22 mouse cellular contexts compared by ENCODE assay signal in the genomic region with DNA sequence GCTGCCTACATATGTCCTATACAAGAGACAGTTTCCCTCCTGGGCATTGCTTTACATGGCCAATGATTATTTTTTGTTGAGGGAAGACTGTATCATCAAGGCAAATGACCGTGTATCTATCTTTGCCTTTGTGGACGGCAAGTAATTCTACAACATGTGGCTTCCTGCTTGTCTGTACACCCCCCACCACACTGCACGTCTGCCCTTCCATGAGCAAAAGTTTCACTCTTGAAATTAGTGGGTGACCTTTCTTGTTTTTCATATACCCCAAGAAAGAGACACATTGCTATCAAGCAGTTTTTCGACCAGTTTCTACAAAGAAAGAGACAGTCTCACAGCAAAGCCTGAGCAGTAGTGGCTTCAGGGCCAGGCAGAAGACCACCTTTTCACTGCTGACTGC.
DNase-seq lines count a peak whose midpoint lies in the region; ATAC-seq and TF ChIP-seq lines count a peak whose summit lies in the region.
"Had no signal": no experiment of that assay in that cellular context is flagged by ENCODE, and none has a peak within 500 bp of the region (broad histone marks: within the 10 kb centered on the region; RNA-seq: fewer than 3 reads in every experiment).

No protein-coding gene starts in this region.

- H3K4me1 ChIP-seq in CH12.LX (ENCODE audit: control insufficient read depth in 1 of 2, insufficient read depth in 2 of 2): peaks cover 20 to 33% of the 10 kb centered on the region in 2 experiments
- H3K4me1 ChIP-seq: embryonic facial prominence, embryonic 10.5 days; embryonic facial prominence, embryonic 12.5 days; forebrain, embryonic 10.5 days; forebrain, embryonic 12.5 days had no signal

- H3K27me3 ChIP-seq in CH12.LX (replicated peaks): no peaks in the 10 kb centered on the region
- H3K27me3 ChIP-seq: embryonic facial prominence, embryonic 12.5 days; forebrain, embryonic 12.5 days had no signal

- H3K79me2 ChIP-seq in CH12.LX (replicated peaks; ENCODE audit: control insufficient read depth, extremely low read depth, insufficient read depth, poor library complexity, severe bottlenecking): no peaks in the 10 kb centered on the region

- peak overlapping the region; percentile 47 for H3K4me2 ChIP-seq in CH12.LX (ENCODE audit: insufficient read depth, low read depth, poor library complexity, severe bottlenecking)
- H3K4me2 ChIP-seq: embryonic facial prominence, embryonic 12.5 days; forebrain, embryonic 12.5 days had no signal

- TF ChIP-seq RAD21 in CH12.LX (IDR thresholded peaks at IDR 0.05; ENCODE audit: low read depth, low read length): no peak

- dilution Hi-C loops in CH12.LX (cut with MboI; ENCODE audit: extremely low pct_ligation_motif_present, extremely low pct_unique_long_range_greater_than_20kb, low sequenced_read_pairs): no loop called here

- no peak overlapping the region for H3K27ac ChIP-seq in CH12.LX (ENCODE audit: insufficient read depth, low read depth)
- H3K27ac ChIP-seq: embryonic facial prominence, embryonic 10.5 days; embryonic facial prominence, embryonic 12.5 days; forebrain, embryonic 10.5 days; forebrain, embryonic 12.5 days had no signal

- in situ Hi-C loops in CH12.LX (cut with MboI; ENCODE audit: low pct_ligation_motif_present, low pct_unique_long_range_greater_than_20kb, low sequenced_read_pairs): no loop called here

- intact Hi-C loops in heart, postnatal 25 days (cut with DNase I): no loop called here

- no peak overlapping the region for H3K4me3 ChIP-seq in CH12.LX (replicated peaks in 1 of 3; ENCODE audit: low read depth in 2 of 3, low read length in 2 of 3, poor library complexity in 1 of 3)
- H3K4me3 ChIP-seq: embryonic facial prominence, embryonic 10.5 days; embryonic facial prominence, embryonic 12.5 days; erythroblast, embryonic 14.5 days; forebrain, embryonic 10.5 days; forebrain, embryonic 12.5 days had no signal

- H3K9me3 ChIP-seq in CH12.LX (replicated peaks; ENCODE audit: low read length): no peaks in the 10 kb centered on the region
- H3K9me3 ChIP-seq: embryonic facial prominence, embryonic 10.5 days; embryonic facial prominence, embryonic 12.5 days; forebrain, embryonic 10.5 days; forebrain, embryonic 12.5 days had no signal

- TF ChIP-seq CTCF in CH12.LX (conservative IDR thresholded peaks at IDR 0.05 in 1 of 2, IDR thresholded peaks at IDR 0.05 in 1 of 2; ENCODE audit: low read depth in 2 of 2, low read length in 2 of 2): no peak

- no peak for TF ChIP-seq POLR2A in CH12.LX (IDR thresholded peaks at IDR 0.05; ENCODE audit: low read depth, low read length)

- ATAC-seq in monocyte, adult 5-6 weeks (replicated peaks; ENCODE audit: insufficient number of reproducible peaks, low FRiP score, low TSS enrichment, poor library complexity, severe bottlenecking): no peak
- ATAC-seq: forebrain, embryonic 14.5 days; forebrain, embryonic 16.5 days had no signal

- TF ChIP-seq EP300 in CH12.LX (IDR thresholded peaks at IDR 0.05; ENCODE audit: low read length): peak; percentile 92

- no peak overlapping the region; the same call in 1 of the 2 replicates for H3K9ac ChIP-seq in CH12.LX (ENCODE audit: insufficient read depth, low read depth)
- H3K9ac ChIP-seq: embryonic facial prominence, embryonic 12.5 days; forebrain, embryonic 12.5 days had no signal

- H3K36me3 ChIP-seq in CH12.LX (replicated peaks in 1 of 2; ENCODE audit: control insufficient read depth in 1 of 2, insufficient read depth in 1 of 2, low read length in 1 of 2): no peaks in the 10 kb centered on the region
- H3K36me3 ChIP-seq: embryonic facial prominence, embryonic 10.5 days; embryonic facial prominence, embryonic 12.5 days; forebrain, embryonic 10.5 days; forebrain, embryonic 12.5 days had no signal

- DNase-seq in heart, adult 11 months: peak; percentile 6
- no peak for DNase-seq in heart, postnatal 25 days (ENCODE audit: low spot score)
- DNase-seq in CH12.LX (ENCODE audit: extremely low read depth): peak; percentile 47
- peak; percentile 64 for DNase-seq in induced T-regulatory cell, adult 2 months (ENCODE audit: low read depth)
- DNase-seq in frontal cortex, postnatal 10 days (ENCODE audit: low spot score in 2 of 2): no peak
- no peak for DNase-seq in adrenal gland, adult 8-10 months
- DNase-seq: adrenal gland, postnatal 14 days; adrenal gland, postnatal 36 days; B cell, adult 2 months; cerebellum, adult 11-12 months; cerebellum, adult 2 months; cerebellum, adult 9-10 months; cerebellum, postnatal 10 days; cerebellum, postnatal 25 days had no signal

TF ChIP-seq in CH12.LX, 34 proteins besides CTCF, POLR2A, EP300 and RAD21:
- no peak for TF ChIP-seq ZNF384 (IDR thresholded peaks at IDR 0.05; ENCODE audit: low read depth, low read length)
- TF ChIP-seq ETS1 (conservative IDR thresholded peaks at IDR 0.05; ENCODE audit: low read depth, low read length): peak; percentile 77
- peak; percentile 79; the same call in 1 of the 2 replicates for TF ChIP-seq MEF2A (IDR thresholded peaks at IDR 0.05; ENCODE audit: borderline replicate concordance, low read depth, low read length)
- peak; percentile 98 for TF ChIP-seq IRF4 (IDR thresholded peaks at IDR 0.05; ENCODE audit: low read depth, low read length)
- TF ChIP-seq SIN3A (IDR thresholded peaks at IDR 0.05; ENCODE audit: low read length): peak; percentile 68; the same call in 1 of the 2 replicates
- no peak for TF ChIP-seq UBTF (IDR thresholded peaks at IDR 0.05; ENCODE audit: low read depth, low read length)
- no peak for TF ChIP-seq POLR2AphosphoS2 (IDR thresholded peaks at IDR 0.05; ENCODE audit: low read depth, low read length)
- TF ChIP-seq E2F4 (IDR thresholded peaks at IDR 0.05; ENCODE audit: insufficient replicate concordance, low read depth, low read length): no peak
- TF ChIP-seq SMC3 (IDR thresholded peaks at IDR 0.05; ENCODE audit: low read depth, low read length): no peak
- TF ChIP-seq USF2 (conservative IDR thresholded peaks at IDR 0.05; ENCODE audit: low read depth, low read length): no peak
- no peak for TF ChIP-seq ZKSCAN1 (IDR thresholded peaks at IDR 0.05; ENCODE audit: borderline replicate concordance, low read depth, low read length)
- peak; percentile 75; the same call in 1 of the 2 replicates for TF ChIP-seq MAX (IDR thresholded peaks at IDR 0.05; ENCODE audit: low read length)
- TF ChIP-seq NRF1 (IDR thresholded peaks at IDR 0.05; ENCODE audit: low read depth, low read length): peak; percentile 27; the same call in 1 of the 2 replicates
- TF ChIP-seq MAFK (IDR thresholded peaks at IDR 0.05; ENCODE audit: insufficient replicate concordance, low read length): peak; percentile 68
- peak; percentile 70; the same call in 1 of the 2 replicates for TF ChIP-seq MAZ (IDR thresholded peaks at IDR 0.05; ENCODE audit: low read depth, low read length)
- TF ChIP-seq JUN (IDR thresholded peaks at IDR 0.05; ENCODE audit: insufficient read depth, low read depth, low read length): peak; percentile 82
- TF ChIP-seq RCOR1 (conservative IDR thresholded peaks at IDR 0.05; ENCODE audit: low read depth, low read length): peak; percentile 87
- peak; percentile 81 for TF ChIP-seq CHD2 (IDR thresholded peaks at IDR 0.05; ENCODE audit: low read length)
- TF ChIP-seq CHD1 (IDR thresholded peaks at IDR 0.05; ENCODE audit: low read depth, low read length): no peak
- TF ChIP-seq PAX5 (IDR thresholded peaks at IDR 0.05; ENCODE audit: low read length): no peak
- TF ChIP-seq KAT2A (IDR thresholded peaks at IDR 0.05; ENCODE audit: insufficient replicate concordance, low read length): no peak
- TF ChIP-seq ELF1 (IDR thresholded peaks at IDR 0.05; ENCODE audit: low read depth, low read length): peak; percentile 48; the same call in 1 of the 2 replicates
- TF ChIP-seq GABPA (IDR thresholded peaks at IDR 0.05; ENCODE audit: insufficient replicate concordance, low read depth, low read length): no peak
- TF ChIP-seq JUND (conservative IDR thresholded peaks at IDR 0.05; ENCODE audit: low read depth, low read length): peak; percentile 90
- peak; percentile 74 for TF ChIP-seq MYC (IDR thresholded peaks at IDR 0.05; ENCODE audit: low read depth, low read length)
- no peak for TF ChIP-seq ZMIZ1 (IDR thresholded peaks at IDR 0.05; ENCODE audit: low read depth, low read length)
- peak; percentile 69 for TF ChIP-seq MXI1 (IDR thresholded peaks at IDR 0.05; ENCODE audit: low read depth, low read length)
- TF ChIP-seq TBP (conservative IDR thresholded peaks at IDR 0.05; ENCODE audit: low read depth, low read length): no peak
- no peak for TF ChIP-seq USF1 (IDR thresholded peaks at IDR 0.05; ENCODE audit: low read depth, low read length)
- TF ChIP-seq HCFC1 (IDR thresholded peaks at IDR 0.05; ENCODE audit: low read depth, low read length): 0 out of 2 replicates have a peak, but pooled peaks have one; percentile 14
- TF ChIP-seq NELFE (IDR thresholded peaks at IDR 0.05; ENCODE audit: low read depth, low read length): no peak
- TF ChIP-seq TCF12 (IDR thresholded peaks at IDR 0.05; ENCODE audit: low read depth, low read length): peak; percentile 93
- TF ChIP-seq BHLHE40 (IDR thresholded peaks at IDR 0.05; ENCODE audit: low read depth, low read length): peak; percentile 92
- TF ChIP-seq ZC3H11A (IDR thresholded peaks at IDR 0.05; ENCODE audit: low read depth, low read length): no peak

Comparison
In these comparisons a context has a peak if more than half of its experiments do, and no peak if none do; other contexts are left out.
1. DNase-seq: peak in heart, adult 11 months (single experiment), CH12.LX (single experiment) and induced T-regulatory cell, adult 2 months (single experiment); none in heart, postnatal 25 days (single experiment), frontal cortex, postnatal 10 days (0 of 2) and adrenal gland, adult 8-10 months (single experiment).